Mouse (Mus musculus) erythroblast, embryonic 14.5 days (primary cell): ENCODE results near the gene Htr3b.

Experiments
- GATA1 ChIP-seq: IDR thresholded peaks from 2 replicates; pipeline ENCODE4 v1.6.1; 2012; ENCODE audit warnings: low read length, inconsistent platforms, mixed read lengths
- TAL1 ChIP-seq: IDR thresholded peaks from 3 replicates; pipeline ENCODE4 v1.6.1; 2012; ENCODE audit warnings: low read length, inconsistent platforms, mixed read lengths

DNA sequence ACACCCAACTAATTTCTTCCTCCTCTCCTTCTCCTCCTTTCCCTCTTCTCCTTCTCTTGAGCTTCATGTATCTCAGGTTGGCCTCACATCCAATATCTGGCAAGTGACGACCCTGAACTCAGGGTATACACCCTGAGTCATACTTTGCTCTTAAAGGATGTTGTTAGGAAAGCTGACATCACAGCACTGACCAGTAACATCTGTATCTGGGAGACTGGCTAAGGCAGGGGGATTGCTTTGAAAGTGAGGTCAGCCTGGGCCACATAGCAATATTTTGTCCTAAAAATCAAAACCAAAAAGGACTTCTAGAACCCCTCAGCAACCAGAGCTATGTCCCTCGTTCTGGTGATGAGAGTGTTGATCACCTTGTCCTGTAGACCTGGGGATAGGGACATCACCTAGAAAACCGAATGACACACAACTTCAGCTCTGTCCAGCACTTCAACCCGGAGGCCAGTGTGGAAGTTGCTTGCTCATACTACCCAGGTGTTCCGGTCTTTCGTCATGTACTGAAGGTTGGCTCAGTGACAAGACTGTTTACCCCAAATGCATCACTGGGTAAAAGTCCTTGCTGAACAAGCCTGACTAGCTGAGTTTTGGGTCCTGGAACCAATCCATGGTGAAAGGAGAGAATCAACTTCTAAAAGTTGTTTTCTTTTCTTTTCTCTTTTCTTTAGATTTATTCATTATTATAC is 12.0 kb upstream of the Htr3b start:
- no peak for TF ChIP-seq GATA1
- no peak for TF ChIP-seq TAL1
